Mouse (Mus musculus) induced T-regulatory cell, adult 2 months (primary cell): Measurements from ENCODE around the gene Chn1.

Experiments used
- DNase-seq: peaks from one replicate; pipeline ENCODE4 v3.0.0-alpha.2; 2012; ENCODE audit warnings: low read depth

Gene Chn1

GRCm38 (mm10) chr2:73636387-73636786 is 138.8 kb downstream of the Chn1 start:
- no peak for DNase-seq

GRCm38 (mm10) chr2:73631816-73632215 is 143.3 kb downstream of the Chn1 start:
- no peak for DNase-seq

- no peak for DNase-seq
Observed at GRCm38 (mm10) chr2:73618486-73619052, 156.6 kb downstream of the Chn1 start.

- no peak for DNase-seq
Observed at GRCm38 (mm10) chr2:73616434-73617057, 158.6 kb downstream of the Chn1 start.

GRCm38 (mm10) chr2:73615456-73615855 is 159.7 kb downstream of the Chn1 start:
- no peak for DNase-seq

- DNase-seq: no peak
Observed at GRCm38 (mm10) chr2:73614303-73614702, 160.8 kb downstream of the Chn1 start.

- no peak for DNase-seq
Observed at GRCm38 (mm10) chr2:73612941-73613340, 162.2 kb downstream of the Chn1 start.

- no peak for DNase-seq
Observed at GRCm38 (mm10) chr2:73612367-73612914, 162.7 kb downstream of the Chn1 start.

GRCm38 (mm10) chr2:73611798-73612197 is 163.3 kb downstream of the Chn1 start:
- DNase-seq: no peak

- no peak for DNase-seq
Observed at GRCm38 (mm10) chr2:73609724-73610210, 165.4 kb downstream of the Chn1 start.

- no peak for DNase-seq
Observed at GRCm38 (mm10) chr2:73609067-73609723, 166.0 kb downstream of the Chn1 start.

GRCm38 (mm10) chr2:73608391-73608790 is 166.8 kb downstream of the Chn1 start:
- DNase-seq: no peak

GRCm38 (mm10) chr2:73607609-73608008 is 167.5 kb downstream of the Chn1 start:
- no peak for DNase-seq

- no peak for DNase-seq
Observed at GRCm38 (mm10) chr2:73607146-73607545, 168.0 kb downstream of the Chn1 start.

- DNase-seq: no peak
Observed at GRCm38 (mm10) chr2:73606616-73607015, 168.5 kb downstream of the Chn1 start.

GRCm38 (mm10) chr2:73605077-73605476 is 170.1 kb downstream of the Chn1 start:
- no peak for DNase-seq

- no peak for DNase-seq
Observed at GRCm38 (mm10) chr2:73604579-73604978, 170.6 kb downstream of the Chn1 start.

- no peak for DNase-seq
Observed at GRCm38 (mm10) chr2:73600650-73601049, 174.5 kb downstream of the Chn1 start.

- DNase-seq: no peak
Observed at GRCm38 (mm10) chr2:73597772-73598171, 177.4 kb downstream of the Chn1 start.

GRCm38 (mm10) chr2:73596786-73597185 is 178.4 kb downstream of the Chn1 start:
- no peak for DNase-seq

GRCm38 (mm10) chr2:73596326-73596725 is 178.8 kb downstream of the Chn1 start:
- no peak for DNase-seq

- DNase-seq: no peak
Observed at GRCm38 (mm10) chr2:73593101-73593439, 182.1 kb downstream of the Chn1 start.
